Mouse (Mus musculus) gonadal fat pad, adult 2 months (tissue): ENCODE data around the gene Amz1. TPM values are rescaled to one million over a fixed set of nuclear protein-coding genes. Genes with fewer than 3 reads are reported as not detected.

Source experiments
- DNase-seq: peaks from one replicate; pipeline ENCODE4 v3.0.0-alpha.2; 2012; ENCODE audit warnings: low read depth
- polyA plus RNA-seq: library from polyadenylated mRNA; depleted of rRNA; stranded (reverse); fragments of >200 nt; gene quantifications from 2 replicates; pipeline ENCODE4 v1.2.3, GENCODE M21; 2012

Amz1 gene
- polyA plus RNA-seq, 1 experiment: 1.8 TPM

DNA sequence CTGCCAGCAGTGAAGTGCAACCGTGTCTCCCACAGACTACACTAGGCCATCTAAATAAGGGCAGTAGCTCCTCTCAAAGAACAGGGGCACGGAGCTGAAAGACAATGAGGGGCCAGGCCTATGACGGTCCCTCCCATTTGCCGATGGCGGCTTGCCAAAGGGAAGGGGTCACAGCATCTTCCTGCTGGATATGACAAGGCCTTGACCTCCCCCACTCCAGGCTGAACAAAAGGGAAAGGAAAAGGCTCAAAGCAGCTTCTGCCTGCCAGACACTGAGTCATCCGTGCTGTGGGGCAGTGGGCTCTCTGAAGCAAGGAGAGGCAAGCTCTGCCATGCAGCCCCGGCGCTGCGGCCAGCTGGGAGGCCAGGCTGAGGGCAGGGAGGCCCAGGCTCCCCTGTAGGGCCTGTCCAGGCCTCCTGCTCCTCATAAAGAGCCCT is 43.8 kb downstream of the Amz1 start:
- no peak for DNase-seq

DNA sequence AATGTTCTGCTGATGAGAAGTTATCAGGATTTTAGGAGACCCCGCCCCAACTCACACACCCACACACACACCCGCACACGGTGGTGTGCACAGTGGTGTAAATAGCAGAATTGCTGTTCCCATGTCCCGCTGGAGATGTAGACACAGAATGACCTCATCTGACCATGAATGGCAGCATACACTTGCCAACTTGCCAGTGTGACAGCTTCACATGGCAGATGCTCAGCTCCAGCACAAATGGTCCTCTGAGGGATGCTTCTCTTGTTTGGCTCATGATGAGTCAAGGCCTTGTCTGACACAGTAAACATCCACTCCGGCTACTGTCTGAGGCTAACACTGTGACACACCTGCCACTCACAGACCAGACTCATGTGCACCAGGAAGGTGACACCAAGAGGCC is 44.4 kb downstream of the Amz1 start:
- no peak for DNase-seq

DNA sequence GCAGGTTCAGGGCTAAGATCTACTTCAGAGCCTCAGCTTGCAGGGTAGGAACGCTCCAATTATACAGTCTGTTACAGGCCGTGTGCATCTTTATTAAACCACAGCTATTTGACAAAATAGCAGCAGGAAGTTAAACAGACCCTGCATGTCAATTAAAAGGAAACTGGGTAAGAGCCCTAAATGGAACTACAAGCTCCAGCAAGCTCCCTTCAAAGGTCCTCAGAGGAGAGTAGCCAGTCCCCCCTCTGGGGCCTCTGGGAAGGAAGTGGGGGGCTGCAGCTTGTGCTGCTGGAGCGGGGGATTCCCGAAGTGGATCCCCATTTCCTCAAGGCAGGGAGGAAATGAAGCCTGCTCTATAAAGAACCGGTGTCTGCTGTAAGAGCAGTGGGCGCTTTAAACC is 47.7 kb downstream of the Amz1 start:
- no peak for DNase-seq

DNA sequence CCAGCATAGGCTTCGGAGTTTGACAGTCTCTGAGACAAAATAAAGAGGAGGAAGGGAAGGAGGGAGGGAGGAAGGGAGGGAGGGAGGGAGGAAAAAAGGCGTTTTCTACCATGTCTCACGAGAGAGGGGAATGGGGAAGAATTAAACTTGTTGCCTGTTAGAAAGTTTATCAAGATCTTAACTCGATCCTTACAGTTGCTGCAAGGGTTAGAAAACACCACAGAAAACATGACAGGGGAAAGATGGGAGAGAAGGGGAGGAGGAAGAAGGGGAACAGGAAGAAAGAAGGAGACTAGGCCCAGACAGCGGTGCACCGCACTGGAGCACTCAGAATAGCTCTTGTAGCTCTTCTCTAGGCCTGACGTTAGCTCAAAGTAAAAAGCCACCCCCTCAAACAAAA is 48.2 kb downstream of the Amz1 start:
- no peak for DNase-seq

DNA sequence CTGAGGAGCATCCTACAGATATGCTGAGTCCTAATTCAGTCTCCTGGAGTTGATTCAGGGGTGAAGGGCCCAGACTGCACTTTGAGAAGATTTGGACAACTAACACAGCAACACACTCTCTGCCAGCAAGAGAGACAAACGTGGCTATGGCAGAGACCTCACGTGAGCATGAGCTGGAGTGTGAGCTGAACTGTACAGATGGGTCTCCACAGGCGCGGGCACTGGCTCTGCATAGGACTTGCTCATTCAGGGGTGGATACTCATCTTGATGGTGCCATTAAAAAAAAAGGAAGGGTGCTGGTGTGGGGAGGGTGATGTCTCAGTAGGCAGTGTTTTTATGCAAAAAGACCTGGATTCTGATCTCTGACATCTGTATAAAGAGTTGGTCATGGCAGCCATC is 51.2 kb downstream of the Amz1 start:
- no peak for DNase-seq

DNA sequence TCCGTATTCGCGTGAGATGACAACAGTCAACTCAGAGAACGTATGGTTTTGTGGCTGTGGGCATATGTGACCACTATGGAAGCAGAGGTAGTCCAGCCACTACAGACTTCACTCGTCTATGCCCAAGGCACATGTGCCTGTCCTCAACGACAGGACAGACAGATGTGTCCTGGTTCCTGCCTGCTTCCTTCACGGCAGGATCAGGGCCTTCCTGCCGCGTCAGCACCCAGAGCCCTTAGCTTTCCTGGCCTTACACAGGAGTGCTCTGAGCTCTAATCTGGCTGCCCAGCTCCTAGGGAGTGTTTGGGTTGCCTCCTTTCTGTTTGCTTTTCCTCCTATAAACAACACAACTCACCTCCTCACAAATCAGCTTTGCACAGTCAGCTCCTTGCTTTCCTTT is 53.0 kb downstream of the Amz1 start:
- no peak for DNase-seq

DNA sequence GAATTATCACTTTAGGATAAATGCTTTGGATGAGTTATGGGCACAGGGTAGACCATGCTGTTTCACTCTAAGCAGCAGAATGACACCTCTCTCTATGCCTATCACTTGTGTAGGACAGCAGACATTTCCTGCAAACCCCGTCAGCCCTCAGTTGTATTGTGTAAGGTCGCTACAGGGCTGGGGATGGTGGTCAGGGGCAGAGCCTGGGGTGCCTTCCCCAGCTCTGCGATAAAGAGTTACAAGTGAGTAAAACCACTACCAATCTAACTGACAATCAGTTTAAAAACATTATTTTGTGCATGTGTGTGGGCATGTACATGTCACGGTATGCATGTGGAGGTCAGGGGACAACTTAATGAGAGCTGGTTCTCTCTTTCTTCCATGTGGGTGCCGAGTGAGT is 57.2 kb downstream of the Amz1 start:
- no peak for DNase-seq

DNA sequence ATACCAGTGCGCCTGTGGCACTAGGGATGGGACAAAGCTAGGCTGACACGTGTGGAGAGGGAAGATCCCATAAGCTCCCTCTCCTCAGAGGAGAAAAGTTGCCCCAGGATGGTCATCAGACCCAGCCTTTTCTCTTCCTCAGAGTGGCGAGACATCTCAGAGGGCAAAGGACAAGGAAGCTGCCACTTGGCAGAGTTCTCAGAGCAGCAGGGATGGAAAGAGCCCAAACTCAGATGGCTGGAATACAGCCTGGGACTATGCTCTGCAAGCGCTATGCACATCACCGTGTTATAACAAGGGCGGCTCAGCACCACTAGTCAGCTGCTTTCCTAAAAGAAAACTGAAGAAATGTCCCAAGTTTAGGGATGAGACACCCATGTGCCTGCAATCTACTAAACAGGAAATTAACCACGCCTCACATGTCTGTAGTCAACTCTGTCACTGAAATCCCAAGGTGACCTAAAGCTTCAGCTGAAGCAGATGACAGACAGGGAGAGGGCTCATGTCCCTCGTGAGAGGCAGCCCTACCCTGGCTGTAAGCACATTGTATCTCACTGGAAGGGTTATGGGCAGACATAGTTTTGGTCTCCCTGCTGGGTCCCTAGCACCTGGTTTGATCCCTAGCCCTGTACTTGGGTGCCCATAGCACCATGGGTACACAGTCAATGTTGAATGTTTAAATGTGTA is 58.1 kb downstream of the Amz1 start:
- no peak for DNase-seq

DNA sequence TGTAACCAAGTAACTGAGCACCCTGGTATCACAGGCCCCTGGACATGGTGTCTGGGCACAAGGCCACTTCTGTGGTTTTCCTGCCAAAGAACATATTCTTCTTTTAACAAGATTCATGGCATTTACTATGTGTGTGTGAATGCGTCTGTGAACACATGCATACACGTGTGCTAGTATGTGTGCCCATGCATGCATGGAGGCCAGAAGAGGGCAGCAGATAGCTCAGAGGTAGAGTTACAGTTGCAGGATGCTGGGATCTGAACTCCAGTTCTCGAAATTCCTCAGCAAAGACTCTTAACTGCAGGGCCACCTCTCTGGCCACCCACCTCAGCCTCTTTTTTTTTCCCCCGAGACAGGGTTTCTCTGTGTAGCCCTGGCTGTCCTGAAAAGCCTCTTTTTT is 59.6 kb downstream of the Amz1 start:
- no peak for DNase-seq

DNA sequence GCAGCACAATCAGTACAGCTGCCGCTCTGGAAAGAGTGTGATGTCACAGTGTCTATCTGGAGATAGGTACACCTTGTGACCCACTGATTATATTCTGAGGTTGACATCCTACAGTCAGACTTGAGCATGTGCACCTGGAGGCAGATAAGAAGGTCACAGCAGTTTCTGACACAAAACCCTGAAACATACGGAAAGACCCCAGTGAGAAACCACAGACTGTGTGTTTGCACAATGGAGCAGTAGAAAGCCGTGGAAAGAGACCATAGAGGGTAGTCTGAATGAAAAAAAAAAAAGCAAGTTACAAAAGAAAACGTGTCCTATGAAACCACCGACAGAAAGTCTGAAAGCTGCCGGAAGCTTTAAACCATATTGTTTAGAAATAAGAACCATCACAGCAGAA is 60.4 kb downstream of the Amz1 start:
- DNase-seq: no peak

DNA sequence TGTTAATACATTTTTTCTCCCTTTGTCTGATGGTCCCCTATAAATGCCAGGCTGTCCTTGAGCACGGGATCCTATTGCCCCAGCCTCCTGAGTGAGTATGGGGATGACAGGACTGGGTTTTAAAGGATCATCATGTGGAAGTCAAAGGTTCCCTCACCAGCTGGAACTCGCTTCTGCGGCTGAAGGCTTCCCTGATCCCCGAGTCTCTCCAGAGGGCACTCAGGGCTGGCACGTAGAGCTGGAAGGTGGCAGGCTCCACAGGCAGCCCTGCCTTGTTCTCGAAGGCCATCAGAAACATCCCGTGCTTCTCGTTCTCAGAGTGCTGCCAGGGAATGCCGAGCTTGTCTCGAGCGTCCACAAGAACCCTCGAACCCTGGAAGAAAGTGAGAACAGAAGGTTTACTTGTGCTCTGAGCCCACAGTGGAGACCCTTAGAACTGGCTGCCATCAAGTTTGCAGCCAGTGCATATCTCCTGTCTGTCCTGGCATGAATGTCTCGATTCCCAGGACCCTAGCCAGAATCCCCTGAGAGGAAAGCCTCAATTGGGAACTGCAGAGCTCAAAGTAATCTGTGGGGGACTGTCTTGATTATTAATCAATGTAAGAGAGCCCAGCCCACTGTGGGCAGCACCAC is 61.4 kb downstream of the Amz1 start:
- DNase-seq: no peak

DNA sequence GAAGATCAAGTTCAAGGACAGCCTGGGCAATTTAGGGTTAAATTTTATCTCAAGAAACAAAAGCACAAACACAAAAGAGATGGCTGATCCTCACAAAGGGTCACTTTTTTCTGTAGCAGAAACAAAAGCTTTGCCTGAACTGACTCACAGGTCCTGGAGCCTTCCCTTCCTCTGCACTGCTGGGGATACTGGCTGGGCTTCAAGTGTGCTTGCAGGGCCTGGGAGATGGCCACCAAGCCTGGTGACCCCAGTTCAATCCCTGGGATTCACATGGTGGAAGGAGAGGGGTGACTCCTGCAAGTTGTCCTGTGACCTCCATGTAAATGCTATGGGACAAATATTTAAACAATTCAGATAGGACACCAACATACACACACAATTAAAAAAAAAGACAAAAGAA is 65.6 kb downstream of the Amz1 start:
- DNase-seq: no peak

DNA sequence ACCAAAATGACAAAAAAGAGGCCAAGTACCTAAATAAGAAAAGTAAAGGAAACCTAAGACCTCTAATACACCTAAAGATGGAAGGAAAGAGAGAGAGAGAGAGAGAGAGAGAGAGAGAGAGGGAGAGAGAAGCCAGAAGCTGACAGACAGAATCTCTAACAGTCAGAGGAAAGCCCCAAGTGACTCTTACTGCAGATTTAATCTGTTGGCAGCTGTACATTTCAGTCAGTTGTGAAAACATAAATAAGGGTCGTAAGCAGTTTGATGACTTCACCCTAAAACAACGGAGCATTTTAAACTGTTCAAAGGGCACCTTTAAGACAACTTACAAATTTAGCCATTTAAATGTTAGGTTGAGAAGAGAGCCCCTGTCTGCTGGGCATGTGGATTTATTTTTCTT is 66.5 kb downstream of the Amz1 start:
- no peak for DNase-seq

DNA sequence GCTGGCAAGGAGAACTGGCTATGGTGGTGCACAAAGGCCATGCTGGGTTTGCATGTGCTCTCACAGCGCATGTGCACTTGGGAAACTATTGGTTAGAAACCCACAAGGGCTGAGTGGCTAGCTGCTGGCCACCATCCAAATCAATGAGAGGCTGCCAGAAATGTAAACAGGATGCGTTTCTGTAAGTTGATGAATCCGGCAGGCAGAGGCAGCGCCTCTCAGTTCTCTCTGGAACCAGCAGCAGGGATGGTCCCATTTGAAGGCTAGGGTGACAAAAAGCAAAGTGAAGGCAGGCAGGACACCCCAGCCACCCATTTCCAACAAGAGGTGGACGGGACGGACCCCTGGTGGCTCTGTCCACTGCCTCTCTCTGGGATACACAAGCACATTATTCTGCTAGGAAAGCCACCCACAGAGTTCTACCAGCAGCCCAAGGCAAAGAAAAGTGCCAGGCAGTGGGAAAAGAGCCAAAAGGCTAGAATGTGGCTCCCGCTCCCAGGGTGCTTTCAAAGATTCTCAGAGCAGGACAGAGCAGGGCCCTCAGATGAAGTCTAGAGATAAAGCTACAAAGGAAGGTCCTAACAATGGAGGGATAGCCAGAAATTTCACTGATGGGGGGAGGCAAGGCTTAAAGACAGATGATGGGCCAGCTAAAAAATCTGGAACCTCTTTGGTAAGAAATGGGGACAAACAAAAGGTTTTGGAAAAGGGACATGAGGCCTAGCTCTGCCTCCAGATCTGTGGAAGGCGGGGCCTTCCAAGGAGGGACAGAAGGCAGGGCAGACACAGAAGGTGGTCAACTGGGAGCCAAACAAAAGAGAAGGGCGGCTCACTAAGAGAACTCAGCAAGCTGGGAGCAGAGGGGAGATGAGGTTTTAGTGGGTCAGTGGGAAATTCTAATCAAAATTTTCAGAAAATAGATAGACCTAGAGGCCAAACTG is 67.3 kb downstream of the Amz1 start:
- no peak for DNase-seq

DNA sequence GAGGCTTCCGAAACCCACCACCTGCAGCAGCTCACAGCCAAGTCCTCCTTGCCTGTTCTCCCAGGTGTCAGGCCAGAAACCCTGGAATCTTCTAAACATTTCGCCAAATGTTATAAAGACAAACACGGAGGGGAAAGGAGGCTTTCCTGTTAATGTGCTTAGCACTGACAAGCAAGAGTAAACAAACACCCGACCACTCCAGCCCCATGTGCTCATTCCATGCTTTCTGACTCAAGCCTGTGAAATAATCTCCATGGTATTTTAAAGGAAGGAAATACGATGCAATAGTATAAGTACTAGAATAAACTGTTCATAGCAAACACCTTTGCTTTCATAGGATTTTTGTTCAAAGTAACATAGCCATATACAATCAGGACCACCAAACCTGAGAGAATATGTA is 68.3 kb downstream of the Amz1 start:
- no peak for DNase-seq

DNA sequence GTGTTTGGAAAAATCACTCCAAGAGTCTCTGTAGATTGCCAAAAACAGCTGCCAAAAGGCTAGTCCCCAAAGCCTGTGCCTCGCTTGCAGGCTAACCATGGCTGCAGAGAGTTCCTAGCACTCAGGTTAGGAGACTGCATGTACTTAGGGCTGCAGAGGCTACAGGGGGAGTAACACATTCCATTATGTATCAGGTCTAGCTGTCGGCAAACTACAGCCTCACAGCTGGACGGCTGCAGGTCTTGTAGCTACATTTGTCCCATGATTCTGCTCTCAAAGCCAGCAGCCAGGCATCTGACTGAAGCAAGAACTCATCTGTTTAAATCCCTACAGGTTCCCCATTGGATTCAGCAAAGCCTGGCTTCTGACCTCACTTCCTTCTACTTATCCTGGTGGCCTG is 70.8 kb downstream of the Amz1 start:
- no peak for DNase-seq

DNA sequence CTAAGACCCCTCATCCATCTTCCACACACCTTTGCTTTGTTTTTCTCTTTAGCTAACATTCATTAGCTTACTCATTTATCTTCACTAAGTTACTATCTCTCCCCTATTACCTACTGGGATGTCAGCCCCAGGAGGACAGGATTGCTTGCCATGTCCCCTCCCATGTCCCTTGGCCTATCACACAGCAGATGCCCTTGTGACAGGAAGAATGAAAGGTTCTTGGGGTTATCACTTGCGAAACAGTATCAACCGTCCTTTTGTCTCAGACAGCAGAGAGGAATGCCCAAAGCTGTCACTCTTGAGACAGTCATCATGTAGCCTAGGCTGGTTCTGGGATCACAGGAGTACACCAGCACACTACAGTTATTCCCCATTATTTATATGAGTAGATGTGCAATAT is 71.2 kb downstream of the Amz1 start:
- DNase-seq: no peak

DNA sequence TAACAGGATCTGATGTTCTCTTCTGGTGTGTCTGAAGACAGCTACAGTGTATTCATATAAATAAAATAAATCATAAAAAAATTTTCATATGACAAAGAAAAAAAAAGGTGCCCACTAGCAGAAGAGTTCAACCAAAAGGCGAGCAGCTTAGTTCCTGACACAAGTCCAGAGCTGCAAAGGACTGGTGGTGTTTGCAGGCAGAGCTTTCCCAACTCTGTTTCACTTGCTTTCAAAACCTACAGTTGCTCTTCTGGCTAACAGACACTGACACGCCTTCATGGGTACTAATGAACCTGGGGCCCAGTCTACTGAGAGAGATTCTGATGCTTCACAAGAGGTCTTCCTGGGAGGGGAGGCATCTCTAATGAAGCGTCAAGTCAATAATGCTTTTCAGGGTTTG is 72.1 kb downstream of the Amz1 start:
- no peak for DNase-seq

DNA sequence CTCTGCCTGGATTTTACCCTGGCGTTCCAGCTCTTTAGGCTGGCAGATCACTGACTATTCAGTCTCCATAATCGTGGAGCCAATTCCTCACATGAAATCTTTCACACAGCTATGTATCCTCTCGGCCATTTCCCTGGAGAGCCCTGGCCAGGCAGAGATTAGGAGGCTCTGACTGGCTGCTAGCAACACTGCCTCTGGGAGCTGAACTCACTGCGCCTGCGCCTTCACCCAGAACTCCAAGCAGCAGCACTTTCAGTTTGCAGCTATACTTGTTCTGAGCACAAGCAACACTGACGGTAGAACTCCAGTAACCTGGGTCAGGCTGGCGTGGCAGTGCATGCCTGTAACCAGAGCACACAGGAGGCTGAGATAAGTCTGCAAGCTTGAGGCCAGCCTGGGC is 74.2 kb downstream of the Amz1 start:
- no peak for DNase-seq

DNA sequence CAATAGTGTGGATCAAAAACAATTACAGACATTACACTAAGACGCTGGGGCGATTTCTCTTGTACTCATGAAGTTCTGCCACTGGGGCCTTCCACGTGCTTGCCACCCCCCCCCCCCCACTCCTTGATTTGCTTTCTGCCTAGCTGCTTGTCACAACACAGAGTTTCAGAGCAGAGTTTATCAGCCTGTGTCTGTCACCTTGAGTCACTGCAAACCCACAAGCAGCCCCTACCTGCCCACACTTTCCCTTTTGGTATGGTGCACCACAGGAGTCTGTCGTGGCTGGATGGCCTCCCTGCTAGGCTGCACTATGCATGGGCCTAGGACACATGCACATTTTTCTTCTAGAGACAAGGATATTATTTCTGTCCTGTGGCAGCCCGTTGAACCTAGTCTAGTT is 74.8 kb downstream of the Amz1 start:
- no peak for DNase-seq

DNA sequence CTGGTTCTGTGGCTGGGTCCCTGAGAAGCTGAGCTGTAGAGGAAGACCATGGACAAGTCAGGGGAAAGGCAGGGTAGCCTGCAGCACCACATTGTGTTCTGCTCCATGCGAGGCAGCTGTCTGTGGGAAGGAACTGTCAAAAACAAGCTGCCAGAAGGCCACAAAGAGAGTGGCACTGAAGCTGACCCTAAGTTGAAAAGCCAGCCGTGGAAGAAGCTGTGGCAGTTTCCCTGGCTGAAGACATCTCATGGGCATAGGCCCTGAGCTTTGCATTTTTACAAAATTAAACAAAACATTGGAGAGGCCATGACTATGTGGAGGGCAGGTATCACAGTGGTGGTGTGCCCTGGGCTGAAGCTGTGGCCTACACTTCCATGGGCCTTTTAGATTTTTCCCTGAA is 75.3 kb downstream of the Amz1 start:
- DNase-seq: no peak

DNA sequence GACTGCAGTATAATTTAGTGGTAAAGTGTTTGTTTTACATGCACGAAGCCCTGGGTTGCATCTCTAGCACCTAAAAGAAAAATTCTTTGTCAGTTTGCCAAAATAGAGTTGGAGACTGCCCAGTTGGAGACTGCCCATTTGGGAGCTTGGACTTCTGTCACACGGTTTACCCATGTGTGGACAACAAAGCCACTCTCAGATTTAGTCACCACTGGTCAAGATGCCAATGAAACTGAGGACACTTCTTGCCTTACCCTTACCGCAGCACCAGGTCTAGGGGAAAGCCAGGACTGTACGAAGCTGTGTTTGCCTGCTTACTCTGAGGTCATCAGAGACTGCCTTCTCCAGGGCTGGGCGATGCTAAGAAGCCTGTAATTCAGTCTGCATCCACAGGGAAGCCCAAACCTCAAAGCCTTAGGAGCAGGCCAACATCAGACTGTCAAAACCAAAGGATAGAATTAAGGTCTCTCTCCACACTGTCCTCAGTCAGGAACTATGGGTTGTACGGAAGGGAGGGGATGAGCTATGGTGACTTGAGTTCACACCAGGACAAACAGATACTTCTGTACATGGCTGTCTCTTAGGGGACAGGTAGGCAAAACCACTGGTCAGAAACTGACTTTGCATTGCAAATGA is 76.5 kb downstream of the Amz1 start:
- no peak for DNase-seq
